Mouse (Mus musculus) small intestine, adult 2 months (tissue): Measurements from ENCODE around the gene Nol11. TPM values are rescaled to one million over a fixed set of nuclear protein-coding genes. Genes with fewer than 3 reads are reported as not detected.

Source experiments
- H3K27ac ChIP-seq: fragments of 200-500 bp; 2 replicates; pipeline ENCODE4 v1.5.1; 2012; ENCODE audit warnings: low read depth, low read length, control low read depth, inconsistent platforms; ENCODE audit not compliant: insufficient read depth
- H3K27me3 ChIP-seq: fragments of 200-500 bp; 2 replicates; pipeline ENCODE4 v1.6.1; 2012; ENCODE audit warnings: mild to moderate bottlenecking, moderate library complexity, low read length, inconsistent platforms; ENCODE audit not compliant: control insufficient read depth, insufficient read depth
- H3K36me3 ChIP-seq: fragments of 200-500 bp; 2 replicates; pipeline ENCODE4 v1.6.1; 2012; ENCODE audit warnings: mild to moderate bottlenecking, low read length, control low read depth, inconsistent platforms; ENCODE audit not compliant: control insufficient read depth, insufficient read depth
- H3K4me1 ChIP-seq: fragments of 200-500 bp; 2 replicates; pipeline ENCODE4 v1.6.1; 2012; ENCODE audit warnings: low read length, inconsistent platforms, mixed read lengths; ENCODE audit not compliant: control insufficient read depth, insufficient read depth, insufficient read length
- H3K4me3 ChIP-seq: fragments of 200-500 bp; 2 replicates; pipeline ENCODE4 v1.5.1; 2012; ENCODE audit warnings: low read depth, mild to moderate bottlenecking, control low read depth, inconsistent platforms, low read length, moderate library complexity
- CTCF ChIP-seq: fragments of 200-500 bp; IDR thresholded peaks from 2 replicates; pipeline ENCODE4 v1.5.1; 2012; ENCODE audit warnings: low read depth, mild to moderate bottlenecking, control low read depth, inconsistent platforms, low read length, moderate library complexity, mixed read lengths; ENCODE audit not compliant: insufficient replicate concordance, insufficient read length; ENCODE audit errors: extremely low read depth
- POLR2A ChIP-seq: fragments of 200-500 bp; IDR thresholded peaks from 2 replicates; pipeline ENCODE4 v1.6.1; 2012; ENCODE audit warnings: low read depth, mild to moderate bottlenecking, control low read depth, inconsistent platforms, low read length, moderate library complexity
- WGBS: fragments of 180-500 bp; shearing (Covaris S2); methylation state at CpG from one replicate; pipeline ENCODE4 v1.1.7; 2018; 5-methylcytosine and 5-hydroxymethylcytosine counted together
- polyA plus RNA-seq: library from polyadenylated mRNA; depleted of rRNA; stranded (reverse); fragments of >200 nt; gene quantifications from 2 replicates; pipeline ENCODE4 v1.2.3, GENCODE M21; 2012; rRNA removed

The Nol11 gene
- polyA plus RNA-seq, 1 experiment = 1.7 TPM

- H3K27ac ChIP-seq = no peak overlapping the region
- no peak for TF ChIP-seq POLR2A
- no peak for TF ChIP-seq CTCF
- H3K4me3 ChIP-seq = no peak overlapping the region
- peaks cover 7% of the 10 kb centered on the region for H3K4me1 ChIP-seq
- H3K27me3 ChIP-seq = no peaks in the 10 kb centered on the region
- no peaks in the 10 kb centered on the region for H3K36me3 ChIP-seq
- WGBS = 66% methylated on average over 4 of the region's 4 CpGs
These were observed 64.2 kb downstream of the Nol11 start for GRCm38 (mm10) chr11:107125011-107125410.

- 7% methylated on average over 7 of the region's 7 CpGs for WGBS
- no peaks in the 10 kb centered on the region for H3K27me3 ChIP-seq
- peaks cover 7% of the 10 kb centered on the region for H3K4me1 ChIP-seq
- H3K27ac ChIP-seq = 0 out of 2 replicates have a peak overlapping the region, but pooled peaks have one; percentile 1
- no peak overlapping the region for H3K4me3 ChIP-seq
- TF ChIP-seq POLR2A (no peak), CTCF (no peak)
- H3K36me3 ChIP-seq = no peaks in the 10 kb centered on the region
These were observed 64.9 kb downstream of the Nol11 start for GRCm38 (mm10) chr11:107124327-107124731.

GRCm38 (mm10) chr11:107117789-107118188, 71.4 kb downstream of the Nol11 start:
- no peaks in the 10 kb centered on the region for H3K36me3 ChIP-seq
- no peak overlapping the region for H3K27ac ChIP-seq
- H3K27me3 ChIP-seq = no peaks in the 10 kb centered on the region
- no peak overlapping the region for H3K4me3 ChIP-seq
- TF ChIP-seq POLR2A = no peak
- H3K4me1 ChIP-seq = no peaks in the 10 kb centered on the region
- 84% methylated on average over 12 of the region's 12 CpGs for WGBS

Other genes with a start within 250 kb of the Nol11 start
- 11.9 and 15.2 TPM in 2 replicates for gene Kpna2, start 189.8 kb downstream of the Nol11 start, polyA plus RNA-seq
- gene 1810010H24Rik, start 163.7 kb downstream of the Nol11 start, polyA plus RNA-seq = 1.3 and 2.7 TPM in 2 replicates
- 5.6 and 15.2 TPM in 2 replicates for gene Bptf, start 57.3 kb downstream of the Nol11 start, polyA plus RNA-seq